Mouse (Mus musculus) heart, embryonic 13.5 days (tissue): ENCODE results near the gene Fuk. TPM values are rescaled to one million over a fixed set of nuclear protein-coding genes. Genes with fewer than 3 reads are reported as not detected.

Source experiments
- ATAC-seq: fragments of 200-750 bp; cut with Nextera tagmentation; 2 replicates; pipeline ENCODE4 v1.8.0; 2017; ENCODE audit warnings: moderate TSS enrichment; ENCODE audit not compliant: insufficient number of reproducible peaks, low FRiP score, low TSS enrichment; ENCODE audit errors: extremely low read depth
- H3K27ac ChIP-seq: fragments of 300-500 bp; sonication (generic); replicated peaks from 2 replicates; pipeline ENCODE4 v1.5.1; 2015; ENCODE audit warnings: moderate library complexity, mild to moderate bottlenecking, inconsistent platforms
- H3K27me3 ChIP-seq: fragments of 300-500 bp; sonication (generic); replicated peaks from 2 replicates; pipeline ENCODE4 v1.6.1; 2015; ENCODE audit warnings: mild to moderate bottlenecking, inconsistent platforms
- H3K36me3 ChIP-seq: fragments of 300-500 bp; sonication (generic); 2 replicates; pipeline ENCODE4 v1.6.1; 2015; ENCODE audit warnings: mild to moderate bottlenecking, inconsistent platforms
- H3K4me1 ChIP-seq: fragments of 300-500 bp; sonication (generic); 2 replicates; pipeline ENCODE4 v1.6.1; 2015; ENCODE audit warnings: inconsistent platforms
- H3K4me2 ChIP-seq: fragments of 300-500 bp; sonication (generic); 2 replicates; pipeline ENCODE4 v1.6.1; 2015; ENCODE audit warnings: inconsistent platforms, mild to moderate bottlenecking, moderate library complexity
- H3K4me3 ChIP-seq: fragments of 300-500 bp; sonication (generic); 2 replicates; pipeline ENCODE4 v1.5.1; 2015; ENCODE audit warnings: moderate library complexity, mild to moderate bottlenecking, inconsistent platforms
- H3K9ac ChIP-seq: fragments of 300-500 bp; sonication (generic); 2 replicates; pipeline ENCODE4 v1.6.1; 2015; ENCODE audit warnings: inconsistent platforms, mild to moderate bottlenecking, moderate library complexity
- H3K9me3 ChIP-seq: fragments of 300-500 bp; sonication (generic); 2 replicates; pipeline ENCODE4 v1.6.1; 2016; ENCODE audit warnings: inconsistent platforms
- whole genome bisulfite sequencing: fragments of 180-500 bp; shearing (Covaris S2); methylation state at CpG from one replicate; pipeline ENCODE4 v1.1.7; 2015; ENCODE audit warnings: mixed read lengths; 5-methylcytosine and 5-hydroxymethylcytosine counted together
- polyA plus RNA-seq: library from polyadenylated mRNA; unstranded; fragments of >200 nt; fragmentation: Nextera tagmentation; extraction: Ambion mirVana; gene quantifications from 2 replicates; pipeline ENCODE4 v1.2.1, GENCODE M21; 2015

Gene Fuk
- polyA plus RNA-seq, 1 experiment from 2014 or later = 7.1 TPM

GRCm38 (mm10) chr8:110843207-110843606, 59.1 kb downstream of the Fuk start:
- Histone ChIP-seq H3K9me3 (no peaks in the 10 kb centered on the region), H3K4me1 (peaks cover 27% of the 10 kb centered on the region), H3K4me3 (no peak overlapping the region), H3K36me3 (peaks cover 67% of the 10 kb centered on the region), H3K9ac (no peak overlapping the region), H3K27ac (no peak overlapping the region), H3K27me3 (no peaks in the 10 kb centered on the region), H3K4me2 (no peak overlapping the region)
- ATAC-seq = no peak
- whole genome bisulfite sequencing = 83% methylated on average over 5 of the region's 5 CpGs

- Histone ChIP-seq H3K9ac (no peak overlapping the region), H3K4me1 (peaks cover 19% of the 10 kb centered on the region), H3K36me3 (peaks cover 78% of the 10 kb centered on the region), H3K27ac (no peak overlapping the region), H3K27me3 (no peaks in the 10 kb centered on the region), H3K9me3 (no peaks in the 10 kb centered on the region), H3K4me2 (no peak overlapping the region), H3K4me3 (no peak overlapping the region)
- WGBS = 92% methylated on average over 3 of the region's 3 CpGs
- no peak for ATAC-seq
These were observed 60.2 kb downstream of the Fuk start for GRCm38 (mm10) chr8:110842012-110842574.

Other genes with a start within 250 kb of the Fuk start
- gene Mtss1l, start 181.0 kb downstream of the Fuk start, polyA plus RNA-seq = 6.0 and 6.4 TPM in 2 replicates
- gene Il34, start 96.6 kb downstream of the Fuk start, polyA plus RNA-seq = 0.17 and 0.27 TPM in 2 replicates
- gene Cog4, start 55.9 kb downstream of the Fuk start, polyA plus RNA-seq = 55.8 and 63.9 TPM in 2 replicates
- gene Sf3b3, start 55.7 kb downstream of the Fuk start, polyA plus RNA-seq = 76.9 and 81.2 TPM in 2 replicates
- gene St3gal2, start 17.4 kb upstream of the Fuk start, polyA plus RNA-seq = 16.2 and 16.4 TPM in 2 replicates
- 11.5 and 12.3 TPM in 2 replicates for gene Ddx19a, start 95.3 kb upstream of the Fuk start, polyA plus RNA-seq
- 3.6 and 4.0 TPM in 2 replicates for gene Ddx19b, start 129.3 kb upstream of the Fuk start, polyA plus RNA-seq
- 36.2 and 36.4 TPM in 2 replicates for gene Aars, start 130.7 kb upstream of the Fuk start, polyA plus RNA-seq
- 7.7 and 8.0 TPM in 2 replicates for gene Exosc6, start 153.9 kb upstream of the Fuk start, polyA plus RNA-seq
- 0.22 TPM in 1 of 2 replicates, not detected in the other for gene Clec18a, start 189.9 kb upstream of the Fuk start, polyA plus RNA-seq
- 9.3 and 10.2 TPM in 2 replicates for gene Pdpr, start 192.1 kb upstream of the Fuk start, polyA plus RNA-seq